Mouse (Mus musculus) E14TG2a.4 (cell line): ENCODE data around the gene Sec1.

Source experiments
- CTCF ChIP-seq: conservative IDR thresholded peaks from 2 replicates; pipeline ENCODE4 v1.5.1; 2014; ENCODE audit warnings: low read length
- POU5F1 ChIP-seq: IDR thresholded peaks from 2 replicates; pipeline ENCODE4 v1.6.1; 2014; ENCODE audit warnings: low read length, borderline replicate concordance

GRCm38 (mm10) chr7:45644183-45644582 is 50.0 kb downstream of the Sec1 start:
- TF ChIP-seq CTCF (no peak), POU5F1 (no peak)
